Mouse (Mus musculus): ENCODE data around the gene Klhdc2. TPM values are rescaled to one million over a fixed set of nuclear protein-coding genes. Genes with fewer than 3 reads are reported as not detected.

Klhdc2 gene
- 74.8 and 87.2 TPM in 2 replicates for polyA plus RNA-seq (2015; fragmentation: Nextera tagmentation; extraction: Ambion mirVana)

GRCm38 (mm10) chr12:69296511-69297410 lies at the start of gene Klhdc2:
Gene Klhdc2 (plus strand): TSS chr12:69296681.
- no peaks in the 10 kb centered on the region for H3K9me3 ChIP-seq (replicated peaks; ENCODE audit: control insufficient read depth, low read length)
- H3K36me3 ChIP-seq (ENCODE audit: control insufficient read depth, insufficient read depth, low read length) = no peaks in the 10 kb centered on the region
- H3K4me3 ChIP-seq (replicated peaks; ENCODE audit: low read length) = peak within 1 kb of the TSS; percentile 82
- WGBS = under 1% methylated on average over 89 of the region's 98 CpGs
- H3K9ac ChIP-seq (ENCODE audit: low read length) = peak within 1 kb of the TSS; percentile 92
- no peaks in the 10 kb centered on the region for H3K27me3 ChIP-seq (ENCODE audit: control insufficient read depth, insufficient read depth, low read length)
- H3K27ac ChIP-seq (ENCODE audit: low read length) = peak within 1 kb of the TSS; percentile 94
- H3K4me1 ChIP-seq (ENCODE audit: control insufficient read depth, insufficient read depth, low read length) = peaks cover 21% of the 10 kb centered on the region
- ATAC-seq (ENCODE audit: insufficient read depth, low FRiP score) = peak; percentile 95
- H3K4me2 ChIP-seq (ENCODE audit: low read depth, low read length) = peak within 1 kb of the TSS; percentile 81

GRCm38 (mm10) chr12:69249766-69250165 lies 46.7 kb upstream of the Klhdc2 start:
- Histone ChIP-seq H3K4me2 (ENCODE audit: low read depth, low read length) (no peak overlapping the region), H3K27ac (ENCODE audit: low read length) (no peak overlapping the region), H3K4me1 (ENCODE audit: control insufficient read depth, insufficient read depth, low read length) (no peaks in the 10 kb centered on the region), H3K36me3 (ENCODE audit: control insufficient read depth, insufficient read depth, low read length) (no peaks in the 10 kb centered on the region), H3K9ac (ENCODE audit: low read length) (no peak overlapping the region), H3K4me3 (replicated peaks; ENCODE audit: low read length) (no peak overlapping the region), H3K27me3 (ENCODE audit: control insufficient read depth, insufficient read depth, low read length) (no peaks in the 10 kb centered on the region), H3K9me3 (replicated peaks; ENCODE audit: control insufficient read depth, low read length) (no peaks in the 10 kb centered on the region)
- ATAC-seq (ENCODE audit: insufficient read depth, low FRiP score) = no peak
- 87% methylated on average over 4 of the region's 4 CpGs for WGBS

- 70% methylated on average over 8 of the region's 8 CpGs for WGBS
- H3K9me3 ChIP-seq (replicated peaks; ENCODE audit: control insufficient read depth, low read length) = no peaks in the 10 kb centered on the region
- no peak overlapping the region for H3K4me2 ChIP-seq (ENCODE audit: low read depth, low read length)
Observed at GRCm38 (mm10) chr12:69250756-69251155, 45.7 kb upstream of the Klhdc2 start.

GRCm38 (mm10) chr12:69253806-69254205 lies 42.7 kb upstream of the Klhdc2 start:
- no peak overlapping the region for H3K4me3 ChIP-seq (replicated peaks; ENCODE audit: low read length)
- WGBS = 96% methylated on average over 1 of the region's 1 CpGs

More at GRCm38 (mm10) chr12:69250756-69251155, 45.7 kb upstream of the Klhdc2 start:
- no peak overlapping the region for H3K4me3 ChIP-seq (replicated peaks; ENCODE audit: low read length)
- no peaks in the 10 kb centered on the region for H3K4me1 ChIP-seq (ENCODE audit: control insufficient read depth, insufficient read depth, low read length)
- no peaks in the 10 kb centered on the region for H3K27me3 ChIP-seq (ENCODE audit: control insufficient read depth, insufficient read depth, low read length)
- H3K36me3 ChIP-seq (ENCODE audit: control insufficient read depth, insufficient read depth, low read length) = no peaks in the 10 kb centered on the region
- no peak for ATAC-seq (ENCODE audit: insufficient read depth, low FRiP score)
- no peak overlapping the region for H3K27ac ChIP-seq (ENCODE audit: low read length)
- no peak overlapping the region for H3K9ac ChIP-seq (ENCODE audit: low read length)

GRCm38 (mm10) chr12:69257836-69258235 lies 38.6 kb upstream of the Klhdc2 start:
- Histone ChIP-seq H3K27ac (ENCODE audit: low read length) (no peak overlapping the region), H3K4me3 (replicated peaks; ENCODE audit: low read length) (no peak overlapping the region), H3K4me2 (ENCODE audit: low read depth, low read length) (no peak overlapping the region), H3K27me3 (ENCODE audit: control insufficient read depth, insufficient read depth, low read length) (no peaks in the 10 kb centered on the region), H3K9ac (ENCODE audit: low read length) (no peak overlapping the region), H3K9me3 (replicated peaks; ENCODE audit: control insufficient read depth, low read length) (no peaks in the 10 kb centered on the region), H3K4me1 (ENCODE audit: control insufficient read depth, insufficient read depth, low read length) (no peaks in the 10 kb centered on the region), H3K36me3 (ENCODE audit: control insufficient read depth, insufficient read depth, low read length) (no peaks in the 10 kb centered on the region)
- no peak for ATAC-seq (ENCODE audit: insufficient read depth, low FRiP score)
- 80% methylated on average over 11 of the region's 11 CpGs for WGBS

More at GRCm38 (mm10) chr12:69253806-69254205, 42.7 kb upstream of the Klhdc2 start:
- no peak overlapping the region for H3K27ac ChIP-seq (ENCODE audit: low read length)
- no peak overlapping the region for H3K4me2 ChIP-seq (ENCODE audit: low read depth, low read length)
- no peaks in the 10 kb centered on the region for H3K27me3 ChIP-seq (ENCODE audit: control insufficient read depth, insufficient read depth, low read length)
- H3K9ac ChIP-seq (ENCODE audit: low read length) = no peak overlapping the region
- H3K36me3 ChIP-seq (ENCODE audit: control insufficient read depth, insufficient read depth, low read length) = no peaks in the 10 kb centered on the region
- no peaks in the 10 kb centered on the region for H3K4me1 ChIP-seq (ENCODE audit: control insufficient read depth, insufficient read depth, low read length)
- H3K9me3 ChIP-seq (replicated peaks; ENCODE audit: control insufficient read depth, low read length) = no peaks in the 10 kb centered on the region
- ATAC-seq (ENCODE audit: insufficient read depth, low FRiP score) = no peak

- Histone ChIP-seq H3K9ac (ENCODE audit: low read length) (no peak overlapping the region), H3K4me2 (ENCODE audit: low read depth, low read length) (no peak overlapping the region), H3K27ac (ENCODE audit: low read length) (no peak overlapping the region), H3K4me3 (replicated peaks; ENCODE audit: low read length) (no peak overlapping the region), H3K4me1 (ENCODE audit: control insufficient read depth, insufficient read depth, low read length) (no peaks in the 10 kb centered on the region), H3K9me3 (replicated peaks; ENCODE audit: control insufficient read depth, low read length) (no peaks in the 10 kb centered on the region), H3K27me3 (ENCODE audit: control insufficient read depth, insufficient read depth, low read length) (no peaks in the 10 kb centered on the region), H3K36me3 (ENCODE audit: control insufficient read depth, insufficient read depth, low read length) (no peaks in the 10 kb centered on the region)
- WGBS = 89% methylated on average over 5 of the region's 5 CpGs
- no peak for ATAC-seq (ENCODE audit: insufficient read depth, low FRiP score)
Observed at GRCm38 (mm10) chr12:69262251-69262650, 34.2 kb upstream of the Klhdc2 start.

GRCm38 (mm10) chr12:69265031-69265430 lies 31.4 kb upstream of the Klhdc2 start:
- 83% methylated on average over 3 of the region's 3 CpGs for WGBS
- no peak overlapping the region for H3K9ac ChIP-seq (ENCODE audit: low read length)
- no peak for ATAC-seq (ENCODE audit: insufficient read depth, low FRiP score)
- no peaks in the 10 kb centered on the region for H3K36me3 ChIP-seq (ENCODE audit: control insufficient read depth, insufficient read depth, low read length)
- no peak overlapping the region for H3K4me2 ChIP-seq (ENCODE audit: low read depth, low read length)
- no peaks in the 10 kb centered on the region for H3K27me3 ChIP-seq (ENCODE audit: control insufficient read depth, insufficient read depth, low read length)
- H3K4me1 ChIP-seq (ENCODE audit: control insufficient read depth, insufficient read depth, low read length) = no peaks in the 10 kb centered on the region
- no peak overlapping the region for H3K27ac ChIP-seq (ENCODE audit: low read length)
- H3K9me3 ChIP-seq (replicated peaks; ENCODE audit: control insufficient read depth, low read length) = no peaks in the 10 kb centered on the region
- H3K4me3 ChIP-seq (replicated peaks; ENCODE audit: low read length) = no peak overlapping the region

DNA sequence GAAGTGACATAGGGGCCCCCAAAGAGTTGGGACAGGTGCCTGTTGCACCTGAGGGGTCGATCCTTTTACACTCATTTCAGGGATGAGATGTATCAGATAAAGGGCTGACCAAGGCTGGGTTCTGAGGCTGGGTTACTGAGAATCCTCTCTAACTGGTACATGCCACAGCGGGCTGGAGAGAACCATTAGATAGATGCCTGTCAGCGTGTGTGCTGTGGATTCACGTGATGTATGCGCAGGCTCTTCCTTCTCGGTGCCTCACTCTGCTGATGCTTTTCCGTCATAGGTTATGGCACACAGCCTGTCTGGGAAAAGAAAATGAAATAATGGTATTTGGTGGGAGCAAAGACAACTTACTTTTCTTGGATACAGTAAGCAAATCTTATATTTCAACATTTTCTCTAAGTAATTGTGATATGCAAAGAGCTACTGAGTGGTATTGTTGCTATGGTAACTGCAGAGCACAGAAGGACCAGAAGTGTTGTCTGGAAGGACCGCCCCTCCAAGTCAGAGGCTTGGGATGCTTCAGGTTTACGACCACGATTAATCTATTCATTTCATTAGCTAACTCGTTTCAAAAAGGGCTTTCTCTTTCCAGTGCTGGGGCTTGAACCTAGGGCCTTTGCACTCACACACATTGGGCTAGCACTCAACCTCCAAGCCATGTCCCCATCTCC lies 28.4 kb upstream of the Klhdc2 start:
- Histone ChIP-seq H3K27ac (ENCODE audit: low read length) (no peak overlapping the region), H3K4me3 (replicated peaks; ENCODE audit: low read length) (no peak overlapping the region), H3K4me2 (ENCODE audit: low read depth, low read length) (no peak overlapping the region), H3K36me3 (ENCODE audit: control insufficient read depth, insufficient read depth, low read length) (no peaks in the 10 kb centered on the region), H3K9me3 (replicated peaks; ENCODE audit: control insufficient read depth, low read length) (no peaks in the 10 kb centered on the region), H3K27me3 (ENCODE audit: control insufficient read depth, insufficient read depth, low read length) (no peaks in the 10 kb centered on the region), H3K4me1 (ENCODE audit: control insufficient read depth, insufficient read depth, low read length) (no peaks in the 10 kb centered on the region), H3K9ac (ENCODE audit: low read length) (no peak overlapping the region)
- ATAC-seq (ENCODE audit: insufficient read depth, low FRiP score) = no peak
- 77% methylated on average over 11 of the region's 11 CpGs for WGBS

GRCm38 (mm10) chr12:69268956-69269355 lies 27.5 kb upstream of the Klhdc2 start:
- ATAC-seq (ENCODE audit: insufficient read depth, low FRiP score) = no peak
- WGBS = 82% methylated on average over 2 of the region's 2 CpGs

More at GRCm38 (mm10) chr12:69268956-69269355, 27.5 kb upstream of the Klhdc2 start:
- no peaks in the 10 kb centered on the region for H3K9me3 ChIP-seq (replicated peaks; ENCODE audit: control insufficient read depth, low read length)
- no peak overlapping the region for H3K9ac ChIP-seq (ENCODE audit: low read length)
- no peak overlapping the region for H3K4me2 ChIP-seq (ENCODE audit: low read depth, low read length)
- no peaks in the 10 kb centered on the region for H3K27me3 ChIP-seq (ENCODE audit: control insufficient read depth, insufficient read depth, low read length)
- no peak overlapping the region for H3K27ac ChIP-seq (ENCODE audit: low read length)
- H3K4me3 ChIP-seq (replicated peaks; ENCODE audit: low read length) = no peak overlapping the region
- H3K36me3 ChIP-seq (ENCODE audit: control insufficient read depth, insufficient read depth, low read length) = no peaks in the 10 kb centered on the region
- H3K4me1 ChIP-seq (ENCODE audit: control insufficient read depth, insufficient read depth, low read length) = no peaks in the 10 kb centered on the region

Data from stomach, embryonic 16.5 days (tissue).